Mouse (Mus musculus) stomach, postnatal 0 days (tissue): Measurements from ENCODE around the gene Arhgef2.
"Not testable (repeated sequence)": the region's sequence is repeated elsewhere in the genome, so short reads cannot be mapped to it uniquely, and the experiment has no call there.

Source experiments
- CTCF ChIP-seq: IDR thresholded peaks from 2 replicates; pipeline ENCODE4 v1.5.1; 2016; ENCODE audit warnings: antibody characterized with exemption, low read depth, mild to moderate bottlenecking, moderate library complexity
- EP300 ChIP-seq: optimal IDR thresholded peaks from 2 replicates; pipeline ENCODE3; 2016; ENCODE audit warnings: antibody characterized with exemption

- TF ChIP-seq EP300, CTCF: not testable (repeated sequence)
Observed at GRCm38 (mm10) chr3:88577846-88578245, 27.9 kb upstream of the Arhgef2 start.
